Mouse (Mus musculus) forebrain, embryonic 12.5 days (tissue): ENCODE results near the gene Lrrc3. TPM values are rescaled to one million over a fixed set of nuclear protein-coding genes. Genes with fewer than 3 reads are reported as not detected.

ENCODE experiments used
- ATAC-seq: fragments of 200-750 bp; cut with Nextera tagmentation; 2 replicates; pipeline ENCODE4 v1.8.0; 2017; ENCODE audit warnings: moderate TSS enrichment; ENCODE audit not compliant: low FRiP score
- H3K27ac ChIP-seq: fragments of 300-500 bp; sonication (generic); 2 replicates; pipeline ENCODE4 v1.5.1; 2016; ENCODE audit warnings: mild to moderate bottlenecking
- H3K27me3 ChIP-seq: fragments of 300-500 bp; sonication (generic); 2 replicates; pipeline ENCODE4 v1.6.1; 2016; ENCODE audit warnings: mild to moderate bottlenecking
- H3K36me3 ChIP-seq: fragments of 300-500 bp; sonication (generic); replicated peaks from 2 replicates; pipeline ENCODE4 v1.6.1; 2016; ENCODE audit warnings: mild to moderate bottlenecking
- H3K4me1 ChIP-seq: fragments of 300-500 bp; sonication (generic); 2 replicates; pipeline ENCODE4 v1.6.1; 2016
- H3K4me2 ChIP-seq: fragments of 300-500 bp; sonication (generic); 2 replicates; pipeline ENCODE4 v1.6.1; 2016; ENCODE audit warnings: mild to moderate bottlenecking, moderate library complexity
- H3K4me3 ChIP-seq: fragments of 300-500 bp; sonication (generic); replicated peaks from 2 replicates; pipeline ENCODE4 v1.5.1; 2016; ENCODE audit warnings: mild to moderate bottlenecking
- H3K9ac ChIP-seq: fragments of 300-500 bp; sonication (generic); 2 replicates; pipeline ENCODE4 v1.6.1; 2016; ENCODE audit warnings: mild to moderate bottlenecking
- H3K9me3 ChIP-seq: fragments of 300-500 bp; sonication (generic); 2 replicates; pipeline ENCODE4 v1.6.1; 2016
- WGBS: fragments of 180-500 bp; shearing (Covaris S2); methylation state at CpG from one replicate; pipeline ENCODE4 v1.1.7; 2016; 5-methylcytosine and 5-hydroxymethylcytosine counted together
- polyA plus RNA-seq: library from polyadenylated mRNA; unstranded; fragments of >200 nt; fragmentation: Nextera tagmentation; extraction: Ambion mirVana; gene quantifications from 2 replicates; pipeline ENCODE4 v1.2.1, GENCODE M21; 2016

Lrrc3 gene
- polyA plus RNA-seq, 1 experiment from 2014 or later: 4.4 TPM

- Histone ChIP-seq H3K36me3 (no peaks in the 10 kb centered on the region), H3K4me1 (peaks cover 15% of the 10 kb centered on the region), H3K9ac (no peak overlapping the region), H3K4me2 (peak overlapping the region; percentile 90), H3K27ac (no peak overlapping the region), H3K9me3 (0 out of 2 replicates have a peak, but pooled peaks cover 4% of the 10 kb centered on the region), H3K27me3 (peaks cover 16% of the 10 kb centered on the region; the same call in 1 of the 2 replicates), H3K4me3 (peak overlapping the region; percentile 61; the same call in 1 of the 2 replicates)
- 88% methylated on average over 27 of the region's 27 CpGs for WGBS
- ATAC-seq: no peak
Measured at GRCm38 (mm10) chr10:77900903-77901818, 1.2 kb downstream of the Lrrc3 start.

GRCm38 (mm10) chr10:77900126-77900525 is 2.2 kb downstream of the Lrrc3 start:
- Histone ChIP-seq H3K9me3 (0 out of 2 replicates have a peak, but pooled peaks cover under 1% of the 10 kb centered on the region), H3K4me2 (no peak overlapping the region), H3K9ac (no peak overlapping the region), H3K27ac (no peak overlapping the region), H3K4me3 (no peak overlapping the region), H3K4me1 (peaks cover 21% of the 10 kb centered on the region), H3K27me3 (peaks cover 16% of the 10 kb centered on the region; the same call in 1 of the 2 replicates), H3K36me3 (no peaks in the 10 kb centered on the region)
- WGBS: 90% methylated on average over 7 of the region's 7 CpGs
- no peak for ATAC-seq

- 64% methylated on average over 5 of the region's 5 CpGs for WGBS
- Histone ChIP-seq H3K4me1 (peaks cover 6% of the 10 kb centered on the region; the same call in 1 of the 2 replicates), H3K9me3 (no peaks in the 10 kb centered on the region)
Measured at GRCm38 (mm10) chr10:77895562-77895961, 6.8 kb downstream of the Lrrc3 start.

GRCm38 (mm10) chr10:77890987-77891565 is 11.3 kb downstream of the Lrrc3 start:
- no peak for ATAC-seq
- Histone ChIP-seq H3K36me3 (no peaks in the 10 kb centered on the region), H3K9me3 (peaks cover 5% of the 10 kb centered on the region; the same call in 1 of the 2 replicates), H3K27me3 (no peaks in the 10 kb centered on the region), H3K4me2 (no peak overlapping the region), H3K4me3 (no peak overlapping the region), H3K27ac (no peak overlapping the region), H3K9ac (no peak overlapping the region), H3K4me1 (peaks cover 6% of the 10 kb centered on the region; the same call in 1 of the 2 replicates)
- WGBS: 80% methylated on average over 8 of the region's 8 CpGs

More at GRCm38 (mm10) chr10:77895562-77895961, 6.8 kb downstream of the Lrrc3 start:
- Histone ChIP-seq H3K4me2 (no peak overlapping the region), H3K27me3 (0 out of 2 replicates have a peak, but pooled peaks cover 1% of the 10 kb centered on the region), H3K27ac (no peak overlapping the region), H3K9ac (no peak overlapping the region), H3K36me3 (no peaks in the 10 kb centered on the region), H3K4me3 (no peak overlapping the region)
- no peak for ATAC-seq

GRCm38 (mm10) chr10:77886007-77886747 is 16.2 kb downstream of the Lrrc3 start:
- no peaks in the 10 kb centered on the region for H3K27me3 ChIP-seq
- no peak for ATAC-seq
- H3K36me3 ChIP-seq: no peaks in the 10 kb centered on the region
- peaks cover 5% of the 10 kb centered on the region; the same call in 1 of the 2 replicates for H3K9me3 ChIP-seq
- H3K4me1 ChIP-seq: no peaks in the 10 kb centered on the region
- H3K4me3 ChIP-seq: no peak overlapping the region
- H3K27ac ChIP-seq: no peak overlapping the region
- WGBS: 53% methylated on average over 12 of the region's 12 CpGs
- H3K4me2 ChIP-seq: no peak overlapping the region
- H3K9ac ChIP-seq: no peak overlapping the region

DNA sequence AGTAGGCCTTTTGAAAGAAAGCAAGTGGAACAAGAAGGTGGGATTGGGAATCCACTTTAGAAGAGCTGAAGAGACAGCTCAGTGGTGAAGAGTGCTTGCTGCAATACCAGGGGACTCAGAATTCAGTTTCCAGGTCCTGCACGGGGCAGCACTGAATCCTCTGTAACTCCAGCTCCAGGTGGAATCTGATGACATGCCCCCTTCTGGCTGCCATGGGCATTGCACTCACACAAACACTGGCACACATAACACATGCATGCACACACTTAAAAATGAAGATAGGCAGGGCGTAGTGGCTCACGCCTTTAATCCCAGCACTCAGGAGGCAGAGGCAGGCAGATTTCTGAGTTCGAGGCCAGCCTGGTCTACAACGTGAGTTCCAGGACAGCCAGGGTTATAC is 19.8 kb downstream of the Lrrc3 start:
- WGBS: 87% methylated on average over 5 of the region's 5 CpGs
- Histone ChIP-seq H3K4me2 (no peak overlapping the region), H3K27ac (no peak overlapping the region), H3K4me3 (no peak overlapping the region), H3K27me3 (no peaks in the 10 kb centered on the region), H3K36me3 (no peaks in the 10 kb centered on the region), H3K4me1 (no peaks in the 10 kb centered on the region), H3K9me3 (no peaks in the 10 kb centered on the region), H3K9ac (no peak overlapping the region)
- ATAC-seq: no peak

DNA sequence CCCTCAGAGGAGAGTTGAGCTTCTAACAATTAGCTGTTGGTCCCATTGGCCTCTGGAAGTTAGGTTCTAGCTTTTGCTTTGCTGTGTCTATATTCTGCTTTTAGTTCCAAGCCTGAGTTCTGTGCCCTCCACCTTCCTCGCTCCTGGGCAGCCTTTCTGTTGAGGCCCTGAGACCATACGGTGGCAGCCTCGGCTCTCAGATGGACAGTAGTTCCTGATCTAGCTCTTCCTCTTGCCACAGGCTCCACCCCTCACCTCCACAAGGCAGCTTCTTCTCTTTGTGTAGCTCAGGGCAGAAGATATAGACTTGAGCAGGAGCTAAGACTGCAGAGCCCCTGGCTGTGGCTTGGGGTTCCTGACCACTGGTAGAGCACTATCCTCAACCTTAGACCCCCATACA is 22.0 kb downstream of the Lrrc3 start:
- no peak overlapping the region for H3K9ac ChIP-seq
- H3K4me3 ChIP-seq: no peak overlapping the region
- no peak for ATAC-seq
- H3K4me2 ChIP-seq: no peak overlapping the region
- WGBS: 88% methylated on average over 3 of the region's 3 CpGs
- no peaks in the 10 kb centered on the region for H3K9me3 ChIP-seq
- H3K4me1 ChIP-seq: no peaks in the 10 kb centered on the region
- no peak overlapping the region for H3K27ac ChIP-seq
- no peaks in the 10 kb centered on the region for H3K27me3 ChIP-seq
- H3K36me3 ChIP-seq: no peaks in the 10 kb centered on the region

DNA sequence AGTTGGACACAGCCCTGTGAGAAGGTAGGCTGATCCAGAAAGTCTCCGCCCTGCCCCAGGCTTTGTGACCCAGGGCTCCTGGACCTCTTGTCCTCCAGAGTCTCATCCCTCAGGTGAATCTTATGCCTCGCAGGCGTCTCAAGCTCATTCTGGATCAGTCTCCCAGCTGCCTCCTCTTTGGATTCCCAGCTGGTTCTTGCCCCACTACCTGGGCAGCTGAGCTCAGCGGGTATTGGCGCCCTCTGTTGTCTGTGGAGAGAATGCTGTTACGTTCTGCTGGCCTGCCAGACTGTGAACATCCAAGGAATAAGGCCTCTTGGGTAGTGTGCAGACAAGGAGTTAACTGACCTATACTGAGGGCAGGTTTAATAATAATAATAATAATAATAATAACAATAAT is 23.4 kb downstream of the Lrrc3 start:
- no peaks in the 10 kb centered on the region for H3K36me3 ChIP-seq
- no peak overlapping the region for H3K9ac ChIP-seq
- H3K4me2 ChIP-seq: no peak overlapping the region
- H3K4me3 ChIP-seq: no peak overlapping the region
- no peak for ATAC-seq
- H3K4me1 ChIP-seq: no peaks in the 10 kb centered on the region
- H3K27me3 ChIP-seq: no peaks in the 10 kb centered on the region
- 54% methylated on average over 6 of the region's 6 CpGs for WGBS
- no peaks in the 10 kb centered on the region for H3K9me3 ChIP-seq
- no peak overlapping the region for H3K27ac ChIP-seq

DNA sequence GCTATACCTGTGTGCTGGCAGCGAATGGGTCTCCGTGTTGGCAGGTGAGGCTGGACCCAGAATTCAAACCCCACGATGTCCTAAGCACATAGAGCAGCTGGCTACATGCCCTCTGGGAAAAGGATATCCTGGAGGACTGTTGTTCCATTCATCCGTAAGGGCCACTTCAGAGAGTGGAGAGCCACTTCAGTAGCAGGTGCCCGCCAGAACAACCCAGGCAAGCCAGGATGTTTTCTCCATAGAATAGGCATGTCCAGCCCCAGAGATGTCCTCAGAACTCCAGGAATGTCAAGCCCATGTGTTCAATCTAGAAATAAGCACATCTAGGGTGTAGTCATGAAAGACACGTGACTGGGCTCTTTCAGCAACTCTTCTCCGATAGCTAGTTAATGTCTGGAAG is 32.7 kb downstream of the Lrrc3 start:
- no peak for ATAC-seq
- WGBS: 82% methylated on average over 7 of the region's 7 CpGs
- no peaks in the 10 kb centered on the region for H3K27me3 ChIP-seq
- no peak overlapping the region for H3K4me2 ChIP-seq
- H3K27ac ChIP-seq: no peak overlapping the region
- H3K4me3 ChIP-seq: no peak overlapping the region
- H3K4me1 ChIP-seq: no peaks in the 10 kb centered on the region
- no peaks in the 10 kb centered on the region for H3K36me3 ChIP-seq
- no peak overlapping the region for H3K9ac ChIP-seq
- H3K9me3 ChIP-seq: no peaks in the 10 kb centered on the region

- WGBS: 35% methylated on average over 1 of the region's 1 CpGs
- no peak for ATAC-seq
- no peak overlapping the region for H3K9ac ChIP-seq
- H3K36me3 ChIP-seq: no peaks in the 10 kb centered on the region
- H3K4me3 ChIP-seq: no peak overlapping the region
- no peaks in the 10 kb centered on the region for H3K9me3 ChIP-seq
- H3K27ac ChIP-seq: no peak overlapping the region
- no peaks in the 10 kb centered on the region for H3K27me3 ChIP-seq
- no peak overlapping the region for H3K4me2 ChIP-seq
- no peaks in the 10 kb centered on the region for H3K4me1 ChIP-seq
Measured at GRCm38 (mm10) chr10:77867546-77867945, 34.8 kb downstream of the Lrrc3 start.

GRCm38 (mm10) chr10:77864762-77865143 is 37.6 kb downstream of the Lrrc3 start:
- no peak for ATAC-seq
- no peaks in the 10 kb centered on the region for H3K27me3 ChIP-seq
- 39% methylated on average over 11 of the region's 11 CpGs for WGBS
- H3K9me3 ChIP-seq: no peaks in the 10 kb centered on the region
- no peaks in the 10 kb centered on the region for H3K4me1 ChIP-seq
- peak overlapping the region; percentile 40 for H3K4me2 ChIP-seq
- H3K27ac ChIP-seq: no peak overlapping the region
- H3K4me3 ChIP-seq: peak overlapping the region; percentile 14
- no peak overlapping the region for H3K9ac ChIP-seq
- H3K36me3 ChIP-seq: no peaks in the 10 kb centered on the region
